Mouse (Mus musculus) common myeloid progenitor, adult 5-6 weeks (primary cell): Measurements from ENCODE around the gene Slit3. TPM values are rescaled to one million over a fixed set of nuclear protein-coding genes. Genes with fewer than 3 reads are reported as not detected.

ENCODE experiments used
- ATAC-seq: replicated peaks from 2 replicates; pipeline ENCODE4 v1.8.0; 2016; ENCODE audit warnings: low read depth, mild to moderate bottlenecking, moderate TSS enrichment, inconsistent platforms; ENCODE audit not compliant: poor library complexity, severe bottlenecking
- total RNA-seq: library from RNA; stranded (forward); fragments of 200-1000, 187-1606 nt; gene quantifications from 2 replicates; pipeline ENCODE4 v1.2.3, GENCODE M21; 2017

Slit3 gene
- total RNA-seq, 1 experiment from 2014 or later = not detected

DNA sequence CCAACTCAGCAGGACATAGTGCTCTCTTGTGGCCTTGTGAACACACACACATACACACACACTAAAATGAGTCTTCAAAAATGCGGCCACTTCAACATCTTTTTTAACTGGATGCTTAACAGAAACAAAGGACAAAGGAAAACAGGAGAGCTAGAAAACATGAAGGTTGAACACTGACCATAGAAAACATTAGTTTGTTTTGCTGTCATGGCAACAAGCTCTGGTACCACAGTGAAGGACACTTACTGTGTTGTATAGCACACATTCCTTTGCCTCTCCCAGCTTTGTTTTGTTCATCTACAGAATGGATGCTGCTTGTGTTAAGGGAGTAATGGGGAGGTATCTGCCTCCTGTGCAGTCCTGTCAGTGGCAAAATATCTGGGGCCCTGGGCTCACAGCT lies 206.9 kb downstream of the Slit3 start:
- ATAC-seq = no peak

DNA sequence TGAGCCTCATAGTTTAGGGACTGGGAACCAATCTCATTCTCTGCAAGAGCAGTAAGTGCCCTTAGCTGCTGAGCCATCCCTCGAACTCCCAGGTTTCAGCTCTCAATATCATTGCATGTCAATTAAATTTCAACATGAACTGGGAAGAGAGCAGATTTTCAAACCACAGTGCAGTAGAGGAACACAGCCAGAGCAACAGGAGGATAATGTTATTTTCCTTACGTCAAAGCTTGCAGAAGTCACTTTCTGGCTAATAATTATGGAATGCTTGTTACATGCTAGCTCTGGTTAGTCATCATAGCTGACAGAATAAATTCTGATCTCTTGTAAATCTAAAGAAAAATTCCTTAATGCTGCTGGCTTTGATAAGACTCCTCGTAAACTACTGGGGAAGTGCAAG lies 210.5 kb downstream of the Slit3 start:
- ATAC-seq = no peak

DNA sequence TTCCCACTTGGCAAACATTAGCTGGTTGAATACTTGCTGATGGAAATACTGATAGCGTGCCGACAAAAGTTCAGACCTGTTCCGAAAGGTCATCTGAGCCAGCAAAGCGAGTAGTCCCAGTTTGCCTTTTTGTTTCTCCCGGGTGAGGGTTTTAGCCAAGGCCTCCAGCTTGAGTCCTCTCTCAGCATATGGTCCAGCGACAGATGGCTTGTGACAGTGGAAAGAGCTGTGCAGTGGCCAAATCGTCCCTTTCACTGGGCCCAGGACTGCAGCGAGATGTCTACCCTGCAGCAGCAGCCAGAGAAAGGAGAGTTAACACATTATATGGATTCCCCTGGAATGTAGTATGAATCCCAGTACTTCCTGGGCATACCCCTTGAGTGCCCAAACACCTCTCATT lies 215.5 kb downstream of the Slit3 start:
- ATAC-seq = no peak

DNA sequence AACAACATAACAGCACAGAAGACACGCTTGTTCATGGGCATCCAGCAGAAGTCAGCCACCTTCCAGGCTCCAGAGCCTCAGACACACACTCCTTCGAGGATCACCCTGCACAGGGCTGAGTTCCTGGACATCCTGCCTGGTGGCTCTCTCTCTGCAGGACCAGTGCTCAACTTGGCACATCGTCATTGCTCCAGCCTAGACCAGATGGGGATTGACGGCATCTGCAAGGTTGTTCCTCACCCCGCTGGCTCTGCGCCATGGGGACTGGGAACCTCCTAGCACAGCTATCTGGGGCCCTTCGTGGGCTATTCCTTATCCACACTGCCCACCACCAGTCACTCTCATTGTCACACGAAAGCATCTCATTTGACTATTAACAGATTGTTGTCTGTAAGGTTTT lies 216.5 kb downstream of the Slit3 start:
- no peak for ATAC-seq

DNA sequence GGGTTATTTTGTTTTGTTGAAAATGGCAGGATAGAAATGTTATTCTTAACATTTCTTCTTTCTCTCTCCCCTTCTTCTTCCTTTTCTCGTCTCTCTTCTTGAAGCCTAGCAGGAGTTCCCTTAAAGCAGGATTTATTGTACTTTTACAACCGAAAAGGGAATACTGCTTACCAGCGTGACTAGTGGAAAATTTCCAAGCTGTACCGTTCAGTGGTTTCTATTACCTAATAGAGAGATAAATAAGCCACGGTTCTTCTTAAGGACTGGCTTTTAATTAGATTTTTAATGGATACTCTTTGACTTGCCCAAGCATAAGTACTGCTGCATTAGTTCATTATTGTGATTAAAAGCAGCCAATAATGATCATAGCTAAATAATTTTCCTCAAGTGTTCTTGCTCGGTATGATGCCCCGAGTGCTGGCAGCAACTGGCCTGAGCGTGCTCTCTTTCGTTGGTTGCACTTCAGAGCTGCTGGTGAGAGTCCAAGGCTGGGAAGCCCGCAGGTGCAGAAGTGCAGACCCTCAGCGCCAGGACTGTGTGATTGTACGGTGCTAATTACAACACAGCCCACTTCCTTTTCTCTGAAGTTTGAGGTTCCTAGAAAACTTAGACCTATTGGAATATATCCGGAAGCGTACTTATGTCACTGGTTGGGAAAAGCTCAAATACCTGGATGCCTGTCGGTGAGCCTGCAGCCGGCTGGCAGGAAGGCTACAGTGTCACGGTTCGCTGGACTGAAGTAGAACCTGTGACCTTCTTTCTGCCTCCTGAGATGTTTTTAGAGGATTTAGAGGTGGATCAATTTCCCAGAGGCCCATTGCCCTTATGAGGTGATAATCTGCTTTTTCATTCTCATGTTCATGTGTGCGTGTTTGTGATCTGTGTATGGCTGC lies 217.1 kb downstream of the Slit3 start:
- no peak for ATAC-seq

DNA sequence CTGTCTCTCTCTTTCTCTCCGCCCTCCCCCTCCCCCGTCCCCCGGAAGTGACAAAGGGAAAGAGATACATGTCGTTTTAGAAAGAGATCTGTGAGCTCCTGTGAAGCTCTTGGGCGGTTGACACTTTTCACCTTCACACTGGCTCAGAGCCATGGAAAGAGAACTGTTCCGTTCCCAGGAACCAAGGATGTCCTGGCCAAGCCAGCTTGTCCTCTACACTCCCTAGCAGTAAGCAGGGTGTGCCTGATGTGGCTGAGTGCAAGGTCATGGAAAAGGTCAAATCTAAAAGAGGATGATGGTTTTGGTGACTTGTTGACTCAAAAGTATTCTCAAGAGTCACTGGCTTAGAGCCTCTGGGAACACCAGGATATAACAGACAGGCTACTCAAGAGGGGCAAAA lies 219.7 kb downstream of the Slit3 start:
- ATAC-seq = no peak

DNA sequence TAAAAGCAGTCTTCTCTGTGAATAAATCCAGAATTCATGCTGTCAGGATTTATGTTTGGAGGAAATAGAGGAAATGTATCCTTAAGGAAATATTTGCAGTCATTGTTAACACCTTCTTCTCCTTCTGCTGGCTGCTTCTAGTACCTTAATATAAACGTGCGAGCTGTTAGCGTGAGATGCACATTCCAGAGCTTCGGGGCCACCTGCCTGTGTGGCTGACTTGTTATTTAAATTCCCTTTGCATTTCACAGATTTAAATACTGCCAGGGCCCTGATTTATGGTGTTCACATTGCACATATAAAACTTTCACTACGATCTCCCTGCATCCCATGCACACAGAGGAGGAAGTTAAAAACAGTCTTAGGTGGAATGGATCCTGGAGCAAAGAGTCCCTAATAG lies 221.5 kb downstream of the Slit3 start:
- ATAC-seq = no peak

DNA sequence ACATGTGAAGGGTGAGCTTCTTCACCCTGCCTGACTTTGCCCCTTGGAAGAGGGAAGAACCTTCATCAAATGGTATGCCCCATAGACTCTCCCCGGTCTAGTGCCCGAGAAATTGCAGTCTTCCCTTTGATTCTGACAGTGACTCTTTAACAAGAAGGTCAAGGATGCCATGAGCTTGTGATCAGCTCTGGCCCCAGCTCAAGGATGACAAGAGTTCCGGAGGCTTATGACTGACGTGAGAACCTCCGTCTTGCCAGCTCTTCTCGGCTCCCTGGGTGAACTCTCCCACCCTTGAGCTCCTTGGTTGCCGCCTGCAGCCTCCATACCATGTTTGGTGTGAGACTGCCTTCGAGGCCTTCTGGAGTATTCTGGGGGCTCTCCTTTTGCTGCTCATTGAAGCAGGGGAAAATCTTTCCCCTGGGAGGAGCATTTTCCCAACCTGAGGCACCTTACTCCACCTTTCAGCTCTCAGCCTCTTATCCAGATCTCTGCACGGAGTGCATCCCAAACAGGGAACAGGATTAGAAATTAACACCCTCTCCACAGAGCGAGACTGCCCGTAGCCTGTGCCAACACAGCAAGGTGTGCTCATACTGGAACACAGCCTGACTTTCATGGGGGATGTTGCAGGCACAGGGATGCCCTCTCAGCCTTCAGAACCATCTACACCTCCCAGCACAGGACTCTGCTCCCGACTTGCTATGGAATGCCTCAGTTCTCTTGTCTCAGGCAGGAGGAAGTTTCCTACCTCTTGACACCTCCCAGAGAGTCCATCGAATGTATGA lies 224.9 kb downstream of the Slit3 start:
- no peak for ATAC-seq

DNA sequence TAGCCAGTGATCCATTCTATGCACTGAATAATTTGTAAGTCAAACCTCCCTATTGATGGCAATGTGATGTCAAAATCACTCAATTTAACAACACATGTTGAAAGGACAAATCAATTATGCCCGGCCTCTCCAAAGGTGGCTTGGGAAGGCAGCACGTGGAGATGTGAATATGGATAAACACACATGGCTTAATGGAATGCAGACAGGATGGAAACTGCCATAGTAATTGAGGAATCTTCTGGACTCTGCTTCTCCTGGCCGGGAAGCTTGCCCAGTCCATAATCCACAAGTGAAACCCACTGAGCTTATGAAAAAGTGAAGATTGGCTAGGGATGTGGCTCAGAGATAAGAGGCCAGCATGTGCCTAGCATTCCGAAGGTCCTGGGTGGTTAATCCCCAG lies 227.1 kb downstream of the Slit3 start:
- no peak for ATAC-seq

DNA sequence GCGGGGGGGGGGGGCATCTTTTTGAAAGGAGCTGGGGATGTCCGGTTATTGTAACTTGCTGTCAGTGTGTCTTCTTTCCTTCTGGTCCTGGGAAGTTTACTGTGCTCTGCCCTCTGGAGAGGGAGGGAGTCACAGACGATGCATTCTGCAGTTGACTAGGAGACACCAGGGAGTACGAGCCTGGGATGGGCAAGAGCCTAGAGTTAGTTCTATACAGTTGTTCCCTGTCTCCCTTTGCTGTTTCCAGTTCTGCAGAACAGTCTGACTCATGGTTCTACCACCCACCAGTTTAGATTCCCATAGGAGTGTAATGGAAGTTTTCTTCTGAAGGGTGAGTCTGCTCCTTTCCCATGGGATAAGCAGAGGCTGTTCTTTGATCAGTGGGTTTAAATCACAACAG lies 229.9 kb downstream of the Slit3 start:
- ATAC-seq = no peak

DNA sequence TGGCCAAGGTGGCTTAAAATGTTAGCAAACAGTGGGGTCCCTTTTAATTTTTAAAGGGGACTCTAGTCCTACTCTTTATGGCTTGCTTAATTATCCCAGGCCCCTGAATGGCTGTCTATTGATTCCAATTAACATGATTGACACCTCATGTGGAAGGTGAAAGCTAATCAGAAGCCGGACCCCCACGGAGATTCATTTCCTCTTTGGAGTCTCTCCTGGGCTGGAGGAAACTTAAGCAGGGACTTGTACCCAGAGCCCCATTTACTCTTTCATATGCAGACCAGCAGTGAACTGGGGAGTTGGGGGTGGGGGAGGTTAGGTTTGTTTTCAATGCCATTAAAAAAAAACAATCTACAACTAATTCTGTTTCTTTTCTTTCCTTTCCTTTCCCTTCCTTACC lies 230.4 kb downstream of the Slit3 start:
- no peak for ATAC-seq

DNA sequence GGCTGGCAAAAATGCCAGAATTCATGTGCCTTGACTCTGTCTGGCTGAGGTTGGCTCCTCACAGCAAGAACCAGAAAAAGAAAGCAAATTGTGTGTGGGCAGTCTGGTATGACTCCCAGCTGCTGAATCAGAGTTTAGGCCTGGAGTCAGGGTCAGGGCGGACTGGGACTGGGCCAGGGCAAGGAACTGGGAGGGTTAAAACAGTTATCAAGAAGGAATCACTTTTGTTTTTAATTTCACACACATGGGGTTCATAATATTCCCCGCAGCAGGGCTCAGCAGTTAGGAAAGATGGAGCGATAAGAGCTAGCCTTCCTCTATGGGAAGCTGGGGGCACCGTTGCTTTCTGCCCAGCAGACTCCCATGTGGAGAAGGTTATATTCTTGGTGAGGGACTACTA lies 234.8 kb downstream of the Slit3 start:
- no peak for ATAC-seq

DNA sequence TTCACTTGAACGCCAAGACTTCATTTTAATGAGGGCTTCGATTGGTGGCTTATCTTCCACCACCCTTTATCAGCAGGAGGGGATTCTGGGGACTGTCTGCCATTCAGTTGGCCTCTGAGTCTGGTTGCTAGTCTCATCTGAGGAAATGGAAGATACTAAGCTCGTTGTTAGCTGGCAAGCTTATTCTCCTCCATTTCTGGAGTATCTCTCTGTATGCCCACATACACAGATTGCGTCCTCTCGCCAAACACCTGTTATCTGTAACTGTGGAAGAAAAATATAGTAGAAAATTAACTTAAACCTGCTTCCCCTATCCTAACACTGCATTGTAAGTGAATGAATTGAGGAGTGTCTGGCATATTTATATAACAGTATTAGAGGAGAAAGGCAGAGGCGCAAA lies 240.0 kb downstream of the Slit3 start:
- no peak for ATAC-seq

DNA sequence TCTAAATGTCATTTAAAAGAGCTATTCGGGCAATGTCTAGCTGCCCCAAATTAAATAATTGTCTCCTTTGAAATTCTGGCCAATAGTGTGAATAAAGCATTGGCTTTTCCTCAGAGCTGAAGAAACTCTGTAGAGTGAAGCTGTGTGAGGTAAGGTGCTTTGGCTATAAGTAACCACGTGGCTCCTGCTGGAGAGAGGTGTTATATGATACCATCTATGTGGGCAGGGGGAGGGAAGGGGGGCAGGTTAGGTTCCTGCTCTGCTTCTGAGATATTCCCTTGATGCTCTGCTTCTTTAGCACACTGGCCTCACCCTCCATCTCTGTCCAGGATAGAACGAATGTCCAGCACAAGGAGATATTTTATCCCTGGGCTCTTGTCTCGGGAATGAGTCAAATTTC lies 242.0 kb downstream of the Slit3 start:
- ATAC-seq = no peak

DNA sequence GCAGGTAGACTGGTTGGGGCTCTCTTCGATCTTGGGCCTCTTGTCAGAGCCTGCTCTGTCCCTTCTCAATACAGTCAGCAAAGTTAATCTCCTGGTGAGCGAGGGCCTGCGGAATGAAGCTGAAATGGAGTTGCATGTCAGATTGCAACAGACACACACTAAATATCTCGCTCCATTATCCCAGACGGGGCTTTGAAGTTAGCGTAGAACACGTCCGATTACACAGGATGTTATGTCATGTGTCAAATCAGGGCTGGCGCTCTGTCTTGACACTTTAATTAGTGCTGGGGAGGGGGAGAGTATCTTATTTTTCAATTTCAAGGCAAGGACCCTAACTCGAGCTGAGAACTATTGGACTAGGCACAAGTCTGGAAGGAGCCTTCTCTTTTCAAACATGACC lies 243.4 kb downstream of the Slit3 start:
- ATAC-seq = no peak

DNA sequence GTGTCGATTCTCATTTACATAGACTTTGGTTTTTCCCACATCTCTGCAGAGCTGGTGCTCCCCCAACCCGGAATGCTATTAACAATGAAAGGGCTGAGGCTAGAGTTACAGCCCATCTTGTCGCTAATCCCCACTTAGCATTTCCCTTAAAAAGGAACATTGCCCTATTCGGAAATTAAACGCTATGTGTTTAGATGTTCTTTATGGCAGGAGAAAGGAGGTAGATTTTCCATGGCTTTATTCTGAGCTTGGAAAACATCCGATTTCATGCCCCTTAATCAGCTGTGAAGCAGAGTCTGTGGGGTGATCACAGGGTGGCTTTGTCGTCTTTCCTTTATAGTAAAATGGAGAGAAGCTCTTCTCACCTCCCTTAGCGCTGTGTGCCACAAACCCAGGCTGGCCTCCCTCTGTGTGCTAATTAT lies 244.5 kb downstream of the Slit3 start:
- no peak for ATAC-seq

DNA sequence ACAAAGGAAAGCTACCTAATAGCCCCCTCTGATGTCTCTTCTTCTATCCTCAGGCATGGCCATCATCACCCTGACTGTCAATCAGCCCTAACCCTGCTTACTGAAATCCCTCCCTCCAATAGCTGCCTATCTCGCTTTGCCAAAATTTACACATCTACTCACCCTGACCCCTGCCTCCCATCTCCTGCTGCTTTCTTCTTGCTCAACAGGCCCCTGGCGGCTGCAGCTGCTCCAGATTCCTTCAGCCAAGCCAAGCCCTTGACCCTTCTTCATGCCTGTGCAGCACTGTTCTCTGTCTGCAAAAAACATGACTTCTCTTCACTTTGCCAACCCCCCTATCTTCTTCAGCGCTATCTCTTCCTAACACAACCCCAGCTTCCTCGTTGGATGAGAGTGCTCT lies 245.6 kb downstream of the Slit3 start:
- ATAC-seq = no peak

DNA sequence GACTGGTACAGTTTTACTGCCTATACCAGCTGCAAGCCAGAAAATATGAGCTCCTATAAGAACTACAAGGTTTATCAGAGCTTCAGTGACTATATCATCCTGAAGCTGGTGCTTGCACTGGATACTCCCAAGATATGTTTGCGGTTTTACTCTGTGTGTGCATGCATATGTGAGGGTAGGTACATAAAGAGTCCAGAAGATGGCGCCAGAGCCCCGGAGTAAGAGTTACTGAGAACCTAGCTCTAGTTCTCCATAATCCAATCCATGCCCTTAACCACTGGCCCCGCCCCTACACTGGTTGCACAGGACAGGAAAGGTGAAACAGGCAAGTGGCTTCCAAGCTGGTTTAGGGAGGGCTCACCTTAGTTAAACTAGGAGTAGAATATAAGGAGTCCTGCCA lies 246.2 kb downstream of the Slit3 start:
- ATAC-seq = no peak

DNA sequence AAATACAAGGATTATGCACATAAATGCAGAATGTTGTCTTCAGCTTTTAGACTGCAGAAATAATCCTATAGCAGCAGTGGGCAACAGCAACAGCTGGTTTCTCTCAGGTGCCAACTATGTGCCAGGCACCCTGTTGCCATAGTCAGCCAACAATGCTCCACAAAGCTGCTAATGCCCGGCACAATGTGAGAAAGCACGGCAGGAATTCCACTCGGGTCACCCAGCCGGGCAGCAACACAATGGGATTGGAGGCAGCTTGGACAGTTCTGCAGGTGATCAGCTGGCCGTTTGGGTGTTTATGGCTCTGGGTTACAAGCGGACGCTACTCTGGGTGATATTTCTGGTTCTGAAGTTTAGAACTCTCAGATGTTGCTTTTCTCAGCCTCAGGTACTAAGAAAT lies 248.9 kb downstream of the Slit3 start:
- ATAC-seq = no peak

DNA sequence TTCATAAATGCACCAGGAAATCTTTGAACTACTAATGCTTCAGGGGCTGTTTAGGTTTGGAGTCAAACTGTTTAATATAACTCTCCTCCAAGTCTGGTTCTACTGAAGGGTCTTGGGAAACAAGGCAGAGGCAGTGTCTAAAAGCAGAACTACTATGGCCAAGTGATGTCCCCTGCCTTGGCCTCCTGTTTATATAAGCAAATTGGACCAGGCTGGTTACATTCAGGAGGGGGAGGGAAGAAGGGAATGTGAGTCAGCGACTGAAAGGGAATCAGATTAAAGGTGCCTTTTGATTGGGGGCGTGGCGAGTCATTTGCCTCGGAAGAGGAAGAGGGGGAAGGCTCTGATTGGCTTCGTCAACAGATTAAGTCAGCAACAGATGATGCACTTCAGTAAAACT lies 249.7 kb downstream of the Slit3 start:
- no peak for ATAC-seq

DNA sequence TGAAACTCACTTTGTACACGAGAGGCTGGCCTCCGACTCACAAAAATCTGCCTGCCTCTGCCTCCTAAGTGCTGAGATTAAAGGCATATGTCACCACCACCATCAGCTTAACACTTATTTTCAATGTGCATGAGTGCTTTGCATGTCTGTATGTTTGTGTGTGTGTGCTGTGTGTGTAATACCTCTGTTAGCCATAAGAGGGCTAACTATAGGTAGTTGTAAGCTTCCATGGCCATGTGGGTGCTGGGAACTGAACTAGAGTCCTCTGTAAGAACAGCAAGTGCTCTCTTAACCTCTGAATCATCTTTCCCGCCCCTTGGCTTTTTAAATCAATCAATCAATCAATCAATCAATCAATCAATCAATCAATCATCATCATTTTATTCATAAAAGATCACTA lies 251.4 kb downstream of the Slit3 start:
- no peak for ATAC-seq

DNA sequence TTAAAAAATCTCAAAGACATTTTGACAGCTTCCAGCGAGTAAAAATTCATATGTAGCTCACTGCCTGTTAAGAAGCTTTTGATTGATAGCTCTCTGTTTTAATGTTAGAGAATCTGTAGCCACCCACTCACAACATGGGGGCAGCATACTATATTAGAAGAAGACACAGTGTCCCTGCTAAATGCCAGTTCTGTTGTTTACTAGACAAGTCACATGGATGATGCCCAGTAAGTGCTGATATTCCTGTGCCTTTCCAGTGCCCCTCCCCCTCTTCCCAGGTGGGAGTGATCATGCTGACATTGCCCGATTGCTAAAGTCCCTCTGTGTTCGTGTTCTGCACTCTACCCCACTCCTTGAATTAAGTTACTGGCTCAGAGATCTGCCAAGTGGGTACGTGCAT lies 254.0 kb downstream of the Slit3 start:
- no peak for ATAC-seq
